In genomic region chr19:5636571-5637041, GRCm38 (mm10) we compare ENCODE assay signal across 8 mouse cellular contexts. TPM values are rescaled to one million over a fixed set of nuclear protein-coding genes. Genes with fewer than 3 reads are reported as not detected.
DNase-seq lines count a peak whose midpoint lies in the region; ATAC-seq lines count a peak whose summit lies in the region.

No protein-coding gene starts in this region.

- H3K4me3 ChIP-seq in heart, embryonic 10.5 days: peak overlapping the region; percentile 80
- H3K4me3 ChIP-seq in midbrain, embryonic 10.5 days: peak overlapping the region; percentile 83

- no peaks in the 10 kb centered on the region for H3K9me3 ChIP-seq in heart, embryonic 10.5 days
- no peaks in the 10 kb centered on the region for H3K9me3 ChIP-seq in midbrain, embryonic 10.5 days (replicated peaks)

- H3K4me1 ChIP-seq in heart, embryonic 10.5 days: peaks cover 50% of the 10 kb centered on the region
- peaks cover 27% of the 10 kb centered on the region for H3K4me1 ChIP-seq in midbrain, embryonic 10.5 days

- no peaks in the 10 kb centered on the region for H3K27me3 ChIP-seq in heart, embryonic 10.5 days (ENCODE audit: insufficient read depth, poor library complexity, severe bottlenecking)
- H3K27me3 ChIP-seq in midbrain, embryonic 10.5 days (ENCODE audit: low read depth, poor library complexity, severe bottlenecking): no peaks in the 10 kb centered on the region

- peak; percentile 5 for ATAC-seq in activated CD4-positive, CD25-positive, alpha-beta regulatory T cell, adult 4 months

- 44% methylated on average over 12 of the region's 12 CpGs for WGBS in heart, embryonic 10.5 days
- WGBS in midbrain, embryonic 10.5 days: 47% methylated on average over 12 of the region's 12 CpGs

- peaks cover 31% of the 10 kb centered on the region for H3K36me3 ChIP-seq in heart, embryonic 10.5 days
- peaks cover 28% of the 10 kb centered on the region for H3K36me3 ChIP-seq in midbrain, embryonic 10.5 days

- DNase-seq in gastrocnemius, adult 18-20 months (ENCODE audit: low spot score): peak; percentile 38
- no peak for DNase-seq in gastrocnemius, postnatal 4 days (ENCODE audit: low spot score in 2 of 2)
- DNase-seq in heart, embryonic 10.5 days (ENCODE audit: low spot score): no peak
- peak; percentile 26 to 60 for DNase-seq in kidney, postnatal 25 days
- no peak for DNase-seq in midbrain, embryonic 10.5 days (ENCODE audit: low spot score)
- DNase-seq in cerebellum, adult 9-10 months: no peak
- DNase-seq in urinary bladder, postnatal 36 days (ENCODE audit: low spot score in 2 of 2): no peak

- peak overlapping the region; percentile 97 for H3K27ac ChIP-seq in heart, embryonic 10.5 days
- peak overlapping the region; percentile 94 for H3K27ac ChIP-seq in midbrain, embryonic 10.5 days (replicated peaks)

RNA-seq across cellular contexts. Expression of gene Rela, which starts 0.7 kb away (rescaled TPM):
- 10 to 100 TPM; 14.6 to 19.3 TPM for total RNA-seq in gastrocnemius, adult 18-20 months (2021)
- total RNA-seq in gastrocnemius, postnatal 4 days (2021): 10 to 100 TPM; 35.9 to 39.1 TPM
- 100 to 1,000 TPM in 1 of 2 experiments, 10 to 100 TPM in 1; 96.1 to 107 TPM for polyA plus RNA-seq in activated CD4-positive, CD25-positive, alpha-beta regulatory T cell, adult 4 months (2017; shearing (Covaris generic))
- 36.8 and 38.1 TPM in 2 replicates for polyA plus RNA-seq in heart, embryonic 10.5 days (2016; fragmentation: Nextera tagmentation; extraction: Ambion mirVana)
- 28.7 and 31.2 TPM in 2 replicates for polyA plus RNA-seq in midbrain, embryonic 10.5 days (2016; fragmentation: Nextera tagmentation; extraction: Ambion mirVana)

RNA-seq across cellular contexts. Expression of gene Kat5, which starts 26.6 kb away (rescaled TPM):
- total RNA-seq in gastrocnemius, adult 18-20 months (2021): 10 to 100 TPM; 24.0 to 26.0 TPM
- total RNA-seq in gastrocnemius, postnatal 4 days (2021): 10 to 100 TPM; 50.1 to 54.4 TPM
- 10 to 100 TPM; 21.9 to 37.3 TPM for polyA plus RNA-seq in activated CD4-positive, CD25-positive, alpha-beta regulatory T cell, adult 4 months (2017; shearing (Covaris generic))
- polyA plus RNA-seq in heart, embryonic 10.5 days (2016; fragmentation: Nextera tagmentation; extraction: Ambion mirVana): 33.2 and 35.4 TPM in 2 replicates
- polyA plus RNA-seq in midbrain, embryonic 10.5 days (2016; fragmentation: Nextera tagmentation; extraction: Ambion mirVana): 65.6 and 74.8 TPM in 2 replicates

RNA-seq across cellular contexts. Expression of gene Sipa1, which starts 26.9 kb away (rescaled TPM):
- 1 to 10 TPM; 5.6 to 8.2 TPM for total RNA-seq in gastrocnemius, adult 18-20 months (2021)
- total RNA-seq in gastrocnemius, postnatal 4 days (2021): 10 to 100 TPM; 47.7 to 52.2 TPM
- 10 to 100 TPM; 22.3 to 22.4 TPM for polyA plus RNA-seq in activated CD4-positive, CD25-positive, alpha-beta regulatory T cell, adult 4 months (2017; shearing (Covaris generic))
- 24.7 and 28.9 TPM in 2 replicates for polyA plus RNA-seq in heart, embryonic 10.5 days (2016; fragmentation: Nextera tagmentation; extraction: Ambion mirVana)
- 22.3 and 22.9 TPM in 2 replicates for polyA plus RNA-seq in midbrain, embryonic 10.5 days (2016; fragmentation: Nextera tagmentation; extraction: Ambion mirVana)

RNA-seq across cellular contexts. Expression of gene Rnaseh2c, which starts 34.9 kb away (rescaled TPM):
- total RNA-seq in gastrocnemius, adult 18-20 months (2021): 10 to 100 TPM; 40.7 to 50.1 TPM
- 10 to 100 TPM; 55.2 to 67.2 TPM for total RNA-seq in gastrocnemius, postnatal 4 days (2021)
- 10 to 100 TPM; 65.1 to 70.2 TPM for polyA plus RNA-seq in activated CD4-positive, CD25-positive, alpha-beta regulatory T cell, adult 4 months (2017; shearing (Covaris generic))
- polyA plus RNA-seq in heart, embryonic 10.5 days (2016; fragmentation: Nextera tagmentation; extraction: Ambion mirVana): 113 and 142 TPM in 2 replicates
- 186 and 200 TPM in 2 replicates for polyA plus RNA-seq in midbrain, embryonic 10.5 days (2016; fragmentation: Nextera tagmentation; extraction: Ambion mirVana)

RNA-seq across cellular contexts. Expression of gene Map3k11, which starts 51.9 kb away (rescaled TPM):
- total RNA-seq in gastrocnemius, adult 18-20 months (2021): 1 to 10 TPM; 8.6 to 9.4 TPM
- 10 to 100 TPM; 29.7 to 30.2 TPM for total RNA-seq in gastrocnemius, postnatal 4 days (2021)
- 1 to 10 TPM; 7.8 to 9.2 TPM for polyA plus RNA-seq in activated CD4-positive, CD25-positive, alpha-beta regulatory T cell, adult 4 months (2017; shearing (Covaris generic))
- 33.6 and 36.0 TPM in 2 replicates for polyA plus RNA-seq in heart, embryonic 10.5 days (2016; fragmentation: Nextera tagmentation; extraction: Ambion mirVana)
- polyA plus RNA-seq in midbrain, embryonic 10.5 days (2016; fragmentation: Nextera tagmentation; extraction: Ambion mirVana): 28.7 and 29.9 TPM in 2 replicates

Comparison
In these comparisons a context has a peak if more than half of its experiments do, and no peak if none do; other contexts are left out.
1. DNase-seq: peak in gastrocnemius, adult 18-20 months (single experiment) and kidney, postnatal 25 days (2 of 2); none in gastrocnemius, postnatal 4 days (0 of 2), heart, embryonic 10.5 days (single experiment), midbrain, embryonic 10.5 days (single experiment), cerebellum, adult 9-10 months (single experiment) and urinary bladder, postnatal 36 days (0 of 2).